Mouse (Mus musculus): ENCODE results near the gene Ube2q2. TPM values are rescaled to one million over a fixed set of nuclear protein-coding genes. Genes with fewer than 3 reads are reported as not detected.
"Not testable (repeated sequence)": the region's sequence is repeated elsewhere in the genome, so short reads cannot be mapped to it uniquely, and the experiment has no call there.

Ube2q2 gene
- total RNA-seq (2014; fragmentation: Nextera tagmentation) (74.3 and 86.9 TPM in 2 replicates), total RNA-seq (2017) (78.4 and 90.6 TPM in 2 replicates), polyA plus RNA-seq (2012) (31.6 and 42.3 TPM in 2 replicates)

GRCm38 (mm10) chr9:55148854-55149498 is at the start of gene Ube2q2:
Ube2q2 (plus strand) TSS chr9:55148854.
- no peak for TF ChIP-seq CTCF (IDR thresholded peaks at IDR 0.05; ENCODE audit: low read depth, low read length)
- no peak for TF ChIP-seq TAL1 (conservative IDR thresholded peaks at IDR 0.05; ENCODE audit: low read depth, low read length)
- no peak for TF ChIP-seq GATA1 (IDR thresholded peaks at IDR 0.05; ENCODE audit: borderline replicate concordance, low read length)
- no peak for ATAC-seq (ENCODE audit: extremely low read depth, insufficient number of reproducible peaks, low FRiP score, poor library complexity, severe bottlenecking)
- Histone ChIP-seq H3K4me1 (ENCODE audit: insufficient read depth, low read depth, low read length) (peaks cover 44% of the 10 kb centered on the region), H3K9me3 (replicated peaks) (no peaks in the 10 kb centered on the region), H3K4me3 (ENCODE audit: low read depth, low read length) (peak within 1 kb of the TSS; percentile 81), H3K27me3 (ENCODE audit: insufficient read depth, low read length) (no peaks in the 10 kb centered on the region), H3K36me3 (replicated peaks) (peaks cover 20% of the 10 kb centered on the region)
- DNase-seq (ENCODE audit: low spot score), result peak; percentile 61

- ATAC-seq (ENCODE audit: extremely low read depth, insufficient number of reproducible peaks, low FRiP score, poor library complexity, severe bottlenecking) (no peak), DNase-seq (ENCODE audit: low spot score) (no peak)
- TF ChIP-seq TAL1 (conservative IDR thresholded peaks at IDR 0.05; ENCODE audit: low read depth, low read length) (no peak), CTCF (IDR thresholded peaks at IDR 0.05; ENCODE audit: low read depth, low read length) (no peak), POLR2AphosphoS5 (IDR thresholded peaks at IDR 0.05; ENCODE audit: insufficient replicate concordance, low read depth, low read length) (no peak)
- Histone ChIP-seq H3K27me3 (ENCODE audit: insufficient read depth, low read length) (peaks cover 26% of the 10 kb centered on the region), H3K36me3 (replicated peaks) (no peaks in the 10 kb centered on the region), H3K9me3 (replicated peaks) (no peaks in the 10 kb centered on the region), H3K4me1 (ENCODE audit: insufficient read depth, low read depth, low read length) (no peaks in the 10 kb centered on the region), H3K4me3 (ENCODE audit: low read depth, low read length) (no peak overlapping the region)
These were observed 47.5 kb upstream of the Ube2q2 start for GRCm38 (mm10) chr9:55101117-55101516.

- Histone ChIP-seq H3K9me3 (replicated peaks) (no peaks in the 10 kb centered on the region), H3K4me1 (ENCODE audit: insufficient read depth, low read depth, low read length) (no peaks in the 10 kb centered on the region), H3K4me3 (ENCODE audit: low read depth, low read length) (no peak overlapping the region), H3K27me3 (ENCODE audit: insufficient read depth, low read length) (peaks cover 23% of the 10 kb centered on the region), H3K36me3 (replicated peaks) (no peaks in the 10 kb centered on the region)
- no peak for TF ChIP-seq POLR2AphosphoS5 (IDR thresholded peaks at IDR 0.05; ENCODE audit: insufficient replicate concordance, low read depth, low read length)
- TF ChIP-seq TAL1 (conservative IDR thresholded peaks at IDR 0.05; ENCODE audit: low read depth, low read length), result no peak
- no peak for TF ChIP-seq CTCF (IDR thresholded peaks at IDR 0.05; ENCODE audit: low read depth, low read length)
- TF ChIP-seq GATA2 (IDR thresholded peaks at IDR 0.05; ENCODE audit: borderline replicate concordance, low read depth, low read length), result no peak
- TF ChIP-seq GATA1 (IDR thresholded peaks at IDR 0.05; ENCODE audit: borderline replicate concordance, low read length), result no peak
- DNase-seq (ENCODE audit: low spot score), result no peak
- no peak for ATAC-seq (ENCODE audit: extremely low read depth, insufficient number of reproducible peaks, low FRiP score, poor library complexity, severe bottlenecking)
These were observed 46.3 kb upstream of the Ube2q2 start for GRCm38 (mm10) chr9:55102186-55102835.

GRCm38 (mm10) chr9:55102931-55103630 is 45.6 kb upstream of the Ube2q2 start:
- H3K4me1 ChIP-seq (ENCODE audit: insufficient read depth, low read depth, low read length), result no peaks in the 10 kb centered on the region
- DNase-seq (ENCODE audit: low spot score) (no peak), ATAC-seq (ENCODE audit: extremely low read depth, insufficient number of reproducible peaks, low FRiP score, poor library complexity, severe bottlenecking) (no peak)
- H3K27me3 ChIP-seq (ENCODE audit: insufficient read depth, low read length), result peaks cover 23% of the 10 kb centered on the region
- no peak for TF ChIP-seq GATA2 (IDR thresholded peaks at IDR 0.05; ENCODE audit: borderline replicate concordance, low read depth, low read length)
- no peak for TF ChIP-seq POLR2AphosphoS5 (IDR thresholded peaks at IDR 0.05; ENCODE audit: insufficient replicate concordance, low read depth, low read length)
- no peak for TF ChIP-seq TAL1 (conservative IDR thresholded peaks at IDR 0.05; ENCODE audit: low read depth, low read length)
- TF ChIP-seq GATA1 (IDR thresholded peaks at IDR 0.05; ENCODE audit: borderline replicate concordance, low read length), result no peak
- no peak for TF ChIP-seq CTCF (IDR thresholded peaks at IDR 0.05; ENCODE audit: low read depth, low read length)
- H3K9me3 ChIP-seq (replicated peaks), result no peaks in the 10 kb centered on the region
- no peaks in the 10 kb centered on the region for H3K36me3 ChIP-seq (replicated peaks)
- no peak overlapping the region for H3K4me3 ChIP-seq (ENCODE audit: low read depth, low read length)

GRCm38 (mm10) chr9:55110059-55110834 is 38.4 kb upstream of the Ube2q2 start:
- Histone ChIP-seq H3K9me3 (replicated peaks) (no peaks in the 10 kb centered on the region), H3K36me3 (replicated peaks) (no peaks in the 10 kb centered on the region), H3K4me1 (ENCODE audit: insufficient read depth, low read depth, low read length) (no peaks in the 10 kb centered on the region; the same call in 1 of the 2 replicates), H3K27me3 (ENCODE audit: insufficient read depth, low read length) (peaks cover 41% of the 10 kb centered on the region), H3K4me3 (ENCODE audit: low read depth, low read length) (no peak overlapping the region)
- DNase-seq (ENCODE audit: low spot score) (peak; percentile 81), ATAC-seq (ENCODE audit: extremely low read depth, insufficient number of reproducible peaks, low FRiP score, poor library complexity, severe bottlenecking) (peak; percentile 78)
- no peak for TF ChIP-seq GATA2 (IDR thresholded peaks at IDR 0.05; ENCODE audit: borderline replicate concordance, low read depth, low read length)
- TF ChIP-seq GATA1 (IDR thresholded peaks at IDR 0.05; ENCODE audit: borderline replicate concordance, low read length), result no peak
- TF ChIP-seq CTCF (IDR thresholded peaks at IDR 0.05; ENCODE audit: low read depth, low read length), result peak; percentile 60

GRCm38 (mm10) chr9:55110835-55111217 is 37.8 kb upstream of the Ube2q2 start:
- not testable (repeated sequence) for DNase-seq (ENCODE audit: low spot score); H3K4me1 ChIP-seq (ENCODE audit: insufficient read depth, low read depth, low read length); H3K4me3 ChIP-seq (ENCODE audit: low read depth, low read length); H3K9me3 ChIP-seq (replicated peaks); ATAC-seq (ENCODE audit: extremely low read depth, insufficient number of reproducible peaks, low FRiP score, poor library complexity, severe bottlenecking); H3K36me3 ChIP-seq (replicated peaks)
- peaks cover 42% of the 10 kb centered on the region for H3K27me3 ChIP-seq (ENCODE audit: insufficient read depth, low read length)

All from G1E (cell line).